9 mouse cellular contexts compared by ENCODE assay signal in genomic region chr2:156490176-156490575, GRCm38 (mm10). TPM values are rescaled to one million over a fixed set of nuclear protein-coding genes. Genes with fewer than 3 reads are reported as not detected.
A peak's percentile ranks its signal among the peaks of the same experiment; 100 is the strongest.
DNase-seq lines count a peak whose midpoint lies in the region; ATAC-seq lines count a peak whose summit lies in the region.
"Had no signal": no experiment of that assay in that cellular context is flagged by ENCODE, and none has a peak within 500 bp of the region (broad histone marks: within the 10 kb centered on the region; RNA-seq: fewer than 3 reads in every experiment).

No protein-coding gene starts in this region.

- ATAC-seq in forebrain, embryonic 16.5 days, result 0 out of 2 replicates have a peak, but pooled peaks have one; percentile 39
- no peak for ATAC-seq in forebrain, embryonic 11.5 days (replicated peaks; ENCODE audit: low FRiP score)
- ATAC-seq in limb, embryonic 15.5 days (ENCODE audit: insufficient number of reproducible peaks, low FRiP score, low TSS enrichment, low read depth), result no peak
- no peak for ATAC-seq in midbrain, embryonic 15.5 days (replicated peaks)
- ATAC-seq in kidney, embryonic 16.5 days (ENCODE audit: low FRiP score, low TSS enrichment), result no peak
- no peak for ATAC-seq in granulocyte monocyte progenitor cell, adult 5-6 weeks (replicated peaks; ENCODE audit: poor library complexity, severe bottlenecking)

- H3K4me3 ChIP-seq in forebrain, embryonic 16.5 days (replicated peaks; ENCODE audit: low read length), result no peak overlapping the region
- no peak overlapping the region for H3K4me3 ChIP-seq in forebrain, embryonic 11.5 days (ENCODE audit: low read depth, low read length)
- H3K4me3 ChIP-seq in limb, embryonic 15.5 days, result no peak overlapping the region
- no peak overlapping the region for H3K4me3 ChIP-seq in limb, embryonic 10.5 days
- no peak overlapping the region for H3K4me3 ChIP-seq in midbrain, embryonic 15.5 days
- no peak overlapping the region for H3K4me3 ChIP-seq in kidney, embryonic 16.5 days (ENCODE audit: low read length)

- H3K27ac ChIP-seq in forebrain, embryonic 16.5 days (ENCODE audit: low read length), result peak overlapping the region; percentile 47
- H3K27ac ChIP-seq in forebrain, embryonic 11.5 days (ENCODE audit: low read depth, low read length), result no peak overlapping the region
- peak overlapping the region; percentile 23; the same call in 1 of the 2 replicates for H3K27ac ChIP-seq in limb, embryonic 15.5 days
- no peak overlapping the region for H3K27ac ChIP-seq in limb, embryonic 10.5 days
- peak overlapping the region; percentile 37; the same call in 1 of the 2 replicates for H3K27ac ChIP-seq in midbrain, embryonic 15.5 days
- H3K27ac ChIP-seq in kidney, embryonic 16.5 days (ENCODE audit: low read length), result no peak overlapping the region

- H3K4me2 ChIP-seq in forebrain, embryonic 16.5 days (ENCODE audit: low read length), result no peak overlapping the region
- H3K4me2 ChIP-seq in forebrain, embryonic 11.5 days (ENCODE audit: low read depth, low read length, severe bottlenecking), result no peak overlapping the region
- no peak overlapping the region; the same call in 1 of the 2 replicates for H3K4me2 ChIP-seq in limb, embryonic 15.5 days
- H3K4me2 ChIP-seq in midbrain, embryonic 15.5 days, result no peak overlapping the region
- no peak overlapping the region for H3K4me2 ChIP-seq in kidney, embryonic 16.5 days (replicated peaks; ENCODE audit: low read depth, low read length)

- no peaks in the 10 kb centered on the region for H3K27me3 ChIP-seq in forebrain, embryonic 16.5 days (replicated peaks; ENCODE audit: control insufficient read depth, insufficient read depth, low read length)
- no peaks in the 10 kb centered on the region for H3K27me3 ChIP-seq in forebrain, embryonic 11.5 days (ENCODE audit: control insufficient read depth, insufficient read depth, low read length)
- H3K27me3 ChIP-seq in limb, embryonic 15.5 days, result no peaks in the 10 kb centered on the region
- 0 out of 2 replicates have a peak, but pooled peaks cover under 1% of the 10 kb centered on the region for H3K27me3 ChIP-seq in limb, embryonic 10.5 days (ENCODE audit: low read depth, poor library complexity, severe bottlenecking)
- H3K27me3 ChIP-seq in midbrain, embryonic 15.5 days (replicated peaks), result no peaks in the 10 kb centered on the region
- H3K27me3 ChIP-seq in kidney, embryonic 16.5 days (ENCODE audit: insufficient read depth, low read length), result no peaks in the 10 kb centered on the region

- no peak for DNase-seq in forebrain, embryonic 11.5 days (ENCODE audit: low spot score)
- DNase-seq in limb, embryonic 10.5 days (ENCODE audit: low spot score), result no peak
- peak; percentile 57 to 75 for DNase-seq in cerebellum, postnatal 14 days
- DNase-seq: lung, adult 2 months had no signal

- H3K9me3 ChIP-seq in forebrain, embryonic 16.5 days (ENCODE audit: control insufficient read depth, low read length), result no peaks in the 10 kb centered on the region
- H3K9me3 ChIP-seq in forebrain, embryonic 11.5 days (ENCODE audit: control insufficient read depth, low read length), result no peaks in the 10 kb centered on the region
- no peaks in the 10 kb centered on the region for H3K9me3 ChIP-seq in limb, embryonic 15.5 days
- no peaks in the 10 kb centered on the region for H3K9me3 ChIP-seq in limb, embryonic 10.5 days (replicated peaks)
- H3K9me3 ChIP-seq in midbrain, embryonic 15.5 days, result no peaks in the 10 kb centered on the region
- H3K9me3 ChIP-seq in kidney, embryonic 16.5 days (ENCODE audit: low read length), result no peaks in the 10 kb centered on the region

- 64% methylated on average over 11 of the region's 11 CpGs for WGBS in forebrain, embryonic 16.5 days
- 84% methylated on average over 11 of the region's 11 CpGs for WGBS in forebrain, embryonic 11.5 days
- 62% methylated on average over 11 of the region's 11 CpGs for WGBS in limb, embryonic 15.5 days
- WGBS in limb, embryonic 10.5 days, result 74% methylated on average over 11 of the region's 11 CpGs
- 59% methylated on average over 11 of the region's 11 CpGs for WGBS in midbrain, embryonic 15.5 days
- 77% methylated on average over 11 of the region's 11 CpGs for WGBS in kidney, embryonic 16.5 days

- peaks cover 20% of the 10 kb centered on the region for H3K4me1 ChIP-seq in forebrain, embryonic 16.5 days (replicated peaks; ENCODE audit: control insufficient read depth, insufficient read depth, low read length)
- H3K4me1 ChIP-seq in forebrain, embryonic 11.5 days (replicated peaks; ENCODE audit: control insufficient read depth, insufficient read depth, low read length), result peaks cover 9% of the 10 kb centered on the region; the same call in 1 of the 2 replicates
- H3K4me1 ChIP-seq in limb, embryonic 15.5 days, result peaks cover 29% of the 10 kb centered on the region; the same call in 1 of the 2 replicates
- peaks cover 15% of the 10 kb centered on the region for H3K4me1 ChIP-seq in limb, embryonic 10.5 days
- peaks cover 47% of the 10 kb centered on the region for H3K4me1 ChIP-seq in midbrain, embryonic 15.5 days
- H3K4me1 ChIP-seq in kidney, embryonic 16.5 days (ENCODE audit: insufficient read depth, low read length), result no peaks in the 10 kb centered on the region

- 0 out of 2 replicates have a peak overlapping the region, but pooled peaks have one; percentile 32 for H3K9ac ChIP-seq in forebrain, embryonic 16.5 days (replicated peaks; ENCODE audit: low read depth, low read length)
- no peak overlapping the region for H3K9ac ChIP-seq in forebrain, embryonic 11.5 days (ENCODE audit: low read length)
- H3K9ac ChIP-seq in limb, embryonic 15.5 days, result no peak overlapping the region
- no peak overlapping the region for H3K9ac ChIP-seq in midbrain, embryonic 15.5 days
- H3K9ac ChIP-seq in kidney, embryonic 16.5 days (replicated peaks; ENCODE audit: low read length), result no peak overlapping the region

- peaks cover 8% of the 10 kb centered on the region for H3K36me3 ChIP-seq in forebrain, embryonic 16.5 days (ENCODE audit: control insufficient read depth, insufficient read depth)
- no peaks in the 10 kb centered on the region for H3K36me3 ChIP-seq in forebrain, embryonic 11.5 days (ENCODE audit: control insufficient read depth, insufficient read depth, low read length)
- peaks cover 13% of the 10 kb centered on the region for H3K36me3 ChIP-seq in limb, embryonic 15.5 days
- H3K36me3 ChIP-seq in limb, embryonic 10.5 days, result peaks cover 5% of the 10 kb centered on the region
- 0 out of 2 replicates have a peak, but pooled peaks cover 7% of the 10 kb centered on the region for H3K36me3 ChIP-seq in midbrain, embryonic 15.5 days (replicated peaks)
- H3K36me3 ChIP-seq in kidney, embryonic 16.5 days (ENCODE audit: insufficient read depth, low read length), result no peaks in the 10 kb centered on the region

RNA-seq across cellular contexts. Expression of gene Aar2, which starts 57.2 kb away (rescaled TPM):
- 44.4 and 45.9 TPM in 2 replicates for polyA plus RNA-seq in forebrain, embryonic 16.5 days (2015; fragmentation: Nextera tagmentation; extraction: Ambion mirVana)
- 45.9 and 50.0 TPM in 2 replicates for polyA plus RNA-seq in forebrain, embryonic 11.5 days (2014; fragmentation: Nextera tagmentation; extraction: Ambion mirVana)
- polyA plus RNA-seq in limb, embryonic 15.5 days (2015; fragmentation: Nextera tagmentation; extraction: Ambion mirVana), result 33.2 and 33.4 TPM in 2 replicates
- polyA plus RNA-seq in limb, embryonic 10.5 days (2016; fragmentation: Nextera tagmentation; extraction: Ambion mirVana), result 50.0 and 53.6 TPM in 2 replicates
- 46.1 and 47.9 TPM in 2 replicates for polyA plus RNA-seq in midbrain, embryonic 15.5 days (2015; fragmentation: Nextera tagmentation; extraction: Ambion mirVana)
- 40.4 and 41.3 TPM in 2 replicates for polyA plus RNA-seq in kidney, embryonic 16.5 days (2015; fragmentation: Nextera tagmentation; extraction: Ambion mirVana)
- 15.2 and 16.6 TPM in 2 replicates for total RNA-seq in granulocyte monocyte progenitor cell, adult 5-6 weeks (2014; fragmentation: Nextera tagmentation)
- total RNA-seq in granulocyte monocyte progenitor cell, adult 5-6 weeks (2017), result 10.9 and 13.3 TPM in 2 replicates

Comparison
In these comparisons a context has a peak if more than half of its experiments do, and no peak if none do; other contexts are left out.
1. H3K27ac ChIP-seq: peak in forebrain, embryonic 16.5 days (single experiment), limb, embryonic 15.5 days (single experiment) and midbrain, embryonic 15.5 days (single experiment); none in forebrain, embryonic 11.5 days (single experiment), limb, embryonic 10.5 days (single experiment) and kidney, embryonic 16.5 days (single experiment).
2. DNase-seq: peak in cerebellum, postnatal 14 days (2 of 2); none in forebrain, embryonic 11.5 days (single experiment) and limb, embryonic 10.5 days (single experiment).